Mouse (Mus musculus): ENCODE results near the gene Hist1h2af. TPM values are rescaled to one million over a fixed set of nuclear protein-coding genes. Genes with fewer than 3 reads are reported as not detected.
A peak's percentile ranks its signal among the peaks of the same experiment; 100 is the strongest.
"Not testable (repeated sequence)": the region's sequence is repeated elsewhere in the genome, so short reads cannot be mapped to it uniquely, and the experiment has no call there.

Hist1h2af gene
- polyA plus RNA-seq, 1 experiment = 14.2 TPM

- H3K4me3 ChIP-seq (ENCODE audit: insufficient read depth, low read length) = no peak overlapping the region; the same call in 1 of the 2 replicates
- no peak overlapping the region for H3K27ac ChIP-seq (ENCODE audit: insufficient read depth, low read length)
- no peak for TF ChIP-seq POLR2A (IDR thresholded peaks at IDR 0.05; ENCODE audit: extremely low read depth, insufficient read depth, low read length)
- H3K4me1 ChIP-seq (ENCODE audit: control insufficient read depth, insufficient read depth, low read length) = peaks cover 4% of the 10 kb centered on the region; the same call in 1 of the 2 replicates
These were observed 1.2 kb upstream of the Hist1h2af start for GRCm38 (mm10) chr13:23532262-23533075.

GRCm38 (mm10) chr13:23534368-23535131, 844 bp downstream of the Hist1h2af start:
- TF ChIP-seq CTCF (IDR thresholded peaks at IDR 0.05; ENCODE audit: extremely low read depth, insufficient read depth, low read length) (no peak), POLR2A (IDR thresholded peaks at IDR 0.05; ENCODE audit: extremely low read depth, insufficient read depth, low read length) (no peak)
- H3K4me1 ChIP-seq (ENCODE audit: control insufficient read depth, insufficient read depth, low read length) = peaks cover 4% of the 10 kb centered on the region; the same call in 1 of the 2 replicates
- H3K27ac ChIP-seq (ENCODE audit: insufficient read depth, low read length) = no peak overlapping the region
- H3K4me3 ChIP-seq (ENCODE audit: insufficient read depth, low read length) = peak overlapping the region; percentile 24; the same call in 1 of the 2 replicates

- H3K4me1 ChIP-seq (ENCODE audit: control insufficient read depth, insufficient read depth, low read length); H3K27ac ChIP-seq (ENCODE audit: insufficient read depth, low read length): not testable (repeated sequence)
- peak within 1 kb of the TSS; percentile 24 for H3K4me3 ChIP-seq (ENCODE audit: insufficient read depth, low read length)
These were observed 1.7 kb downstream of the Hist1h2af start, which contains the start of gene Hist1h3g for GRCm38 (mm10) chr13:23535137-23536075. Gene Hist1h3g, plus strand, starts transcription at chr13:23535422.

GRCm38 (mm10) chr13:23536076-23536822, 2.5 kb downstream of the Hist1h2af start:
- H3K4me1 ChIP-seq (ENCODE audit: control insufficient read depth, insufficient read depth, low read length) = peaks cover 4% of the 10 kb centered on the region; the same call in 1 of the 2 replicates
- H3K27ac ChIP-seq (ENCODE audit: insufficient read depth, low read length) = no peak overlapping the region
- H3K4me3 ChIP-seq (ENCODE audit: insufficient read depth, low read length) = no peak overlapping the region
- no peak for TF ChIP-seq CTCF (IDR thresholded peaks at IDR 0.05; ENCODE audit: extremely low read depth, insufficient read depth, low read length)
- no peak for TF ChIP-seq POLR2A (IDR thresholded peaks at IDR 0.05; ENCODE audit: extremely low read depth, insufficient read depth, low read length)

- TF ChIP-seq CTCF (IDR thresholded peaks at IDR 0.05; ENCODE audit: extremely low read depth, insufficient read depth, low read length) (no peak), POLR2A (IDR thresholded peaks at IDR 0.05; ENCODE audit: extremely low read depth, insufficient read depth, low read length) (no peak)
- H3K4me1 ChIP-seq (ENCODE audit: control insufficient read depth, insufficient read depth, low read length) = peaks cover 4% of the 10 kb centered on the region; the same call in 1 of the 2 replicates
- no peak overlapping the region for H3K4me3 ChIP-seq (ENCODE audit: insufficient read depth, low read length)
- no peak overlapping the region for H3K27ac ChIP-seq (ENCODE audit: insufficient read depth, low read length)
These were observed 3.5 kb downstream of the Hist1h2af start for GRCm38 (mm10) chr13:23537006-23537710.

GRCm38 (mm10) chr13:23538249-23538648, 4.5 kb downstream of the Hist1h2af start:
- peaks cover 4% of the 10 kb centered on the region; the same call in 1 of the 2 replicates for H3K4me1 ChIP-seq (ENCODE audit: control insufficient read depth, insufficient read depth, low read length)

GRCm38 (mm10) chr13:23539821-23540220, 6.1 kb downstream of the Hist1h2af start:
- H3K4me3 ChIP-seq (ENCODE audit: insufficient read depth, low read length); H3K27ac ChIP-seq (ENCODE audit: insufficient read depth, low read length); H3K4me1 ChIP-seq (ENCODE audit: control insufficient read depth, insufficient read depth, low read length): not testable (repeated sequence)

More at GRCm38 (mm10) chr13:23538249-23538648, 4.5 kb downstream of the Hist1h2af start:
- Histone ChIP-seq H3K27ac (ENCODE audit: insufficient read depth, low read length) (no peak overlapping the region), H3K4me3 (ENCODE audit: insufficient read depth, low read length) (no peak overlapping the region)
- TF ChIP-seq POLR2A (IDR thresholded peaks at IDR 0.05; ENCODE audit: extremely low read depth, insufficient read depth, low read length) (no peak), CTCF (IDR thresholded peaks at IDR 0.05; ENCODE audit: extremely low read depth, insufficient read depth, low read length) (no peak)

GRCm38 (mm10) chr13:23541497-23541896, 7.8 kb downstream of the Hist1h2af start:
- TF ChIP-seq POLR2A (IDR thresholded peaks at IDR 0.05; ENCODE audit: extremely low read depth, insufficient read depth, low read length) = no peak
- no peak for TF ChIP-seq CTCF (IDR thresholded peaks at IDR 0.05; ENCODE audit: extremely low read depth, insufficient read depth, low read length)
- Histone ChIP-seq H3K4me3 (ENCODE audit: insufficient read depth, low read length) (no peak overlapping the region), H3K4me1 (ENCODE audit: control insufficient read depth, insufficient read depth, low read length) (no peaks in the 10 kb centered on the region), H3K27ac (ENCODE audit: insufficient read depth, low read length) (no peak overlapping the region)

GRCm38 (mm10) chr13:23542225-23542980, 8.7 kb downstream of the Hist1h2af start:
- peak overlapping the region; percentile 23; the same call in 1 of the 2 replicates for H3K4me3 ChIP-seq (ENCODE audit: insufficient read depth, low read length)
- not testable (repeated sequence) for H3K27ac ChIP-seq (ENCODE audit: insufficient read depth, low read length); H3K4me1 ChIP-seq (ENCODE audit: control insufficient read depth, insufficient read depth, low read length)
